Mouse (Mus musculus): ENCODE measurements at regions not wholly inside any gene's neighbourhood (a gene's known extent, or its start where the extent isn't known, plus 50 kb on each side); places are given as distances from the start of the nearest gene placed in this dataset.

DNA sequence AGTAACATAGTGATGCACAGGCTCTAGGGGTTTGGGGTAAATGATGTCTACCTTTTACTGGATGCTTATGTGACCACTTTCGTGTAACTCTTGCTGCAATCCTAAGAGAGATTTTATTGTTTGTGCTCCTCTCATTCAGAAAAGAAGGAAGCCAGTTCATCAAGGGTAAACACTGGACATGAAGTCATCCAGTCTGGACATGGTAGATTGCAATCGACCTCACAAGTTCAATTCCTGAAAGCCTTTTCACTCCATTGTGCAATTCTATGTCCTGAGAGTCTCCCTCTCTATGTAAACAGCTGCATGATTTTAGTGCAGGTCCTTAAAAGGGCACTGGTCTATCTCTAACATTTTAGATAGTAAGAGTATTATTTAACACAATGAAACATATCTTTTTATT lies 73.5 kb upstream of the Gm16223 start:
- no peaks in the 10 kb centered on the region for H3K36me3 ChIP-seq
- no peak overlapping the region for H3K4me2 ChIP-seq
- no peaks in the 10 kb centered on the region for H3K27me3 ChIP-seq (replicated peaks)
- no peaks in the 10 kb centered on the region for H3K9me3 ChIP-seq (replicated peaks)
- no peak for ATAC-seq (ENCODE audit: low FRiP score)
- WGBS, result 81% methylated on average over 2 of the region's 2 CpGs
- no peaks in the 10 kb centered on the region for H3K4me1 ChIP-seq
- no peak overlapping the region for H3K9ac ChIP-seq (replicated peaks)
- no peak overlapping the region for H3K27ac ChIP-seq (replicated peaks)
- H3K4me3 ChIP-seq (replicated peaks), result no peak overlapping the region

DNA sequence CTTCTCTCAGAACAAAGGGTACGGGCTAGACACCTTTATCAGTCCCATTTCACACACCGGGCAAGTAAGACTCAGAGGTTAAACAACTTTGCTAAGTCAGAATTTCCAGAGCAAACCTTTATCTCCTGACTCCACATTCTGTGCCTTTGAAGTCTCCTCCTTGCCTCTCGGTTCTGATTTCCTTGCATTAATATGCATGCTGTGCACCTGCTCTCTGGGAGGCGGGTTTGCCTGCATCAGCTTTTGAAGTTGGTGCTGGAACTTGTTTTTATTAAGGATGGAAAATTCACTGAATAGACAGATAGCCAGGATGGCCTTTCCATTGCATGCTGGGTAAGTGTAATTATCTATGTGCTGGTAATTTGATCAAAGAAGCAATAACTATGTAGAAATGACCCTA lies 84.2 kb upstream of the Gm16223 start:
- no peaks in the 10 kb centered on the region for H3K9me3 ChIP-seq (replicated peaks)
- no peaks in the 10 kb centered on the region for H3K4me1 ChIP-seq
- no peaks in the 10 kb centered on the region for H3K36me3 ChIP-seq
- no peak overlapping the region for H3K4me2 ChIP-seq
- H3K27ac ChIP-seq (replicated peaks), result no peak overlapping the region
- ATAC-seq (ENCODE audit: low FRiP score), result no peak
- 77% methylated on average over 4 of the region's 4 CpGs for WGBS
- H3K27me3 ChIP-seq (replicated peaks), result no peaks in the 10 kb centered on the region
- no peak overlapping the region for H3K4me3 ChIP-seq (replicated peaks)
- no peak overlapping the region for H3K9ac ChIP-seq (replicated peaks)

DNA sequence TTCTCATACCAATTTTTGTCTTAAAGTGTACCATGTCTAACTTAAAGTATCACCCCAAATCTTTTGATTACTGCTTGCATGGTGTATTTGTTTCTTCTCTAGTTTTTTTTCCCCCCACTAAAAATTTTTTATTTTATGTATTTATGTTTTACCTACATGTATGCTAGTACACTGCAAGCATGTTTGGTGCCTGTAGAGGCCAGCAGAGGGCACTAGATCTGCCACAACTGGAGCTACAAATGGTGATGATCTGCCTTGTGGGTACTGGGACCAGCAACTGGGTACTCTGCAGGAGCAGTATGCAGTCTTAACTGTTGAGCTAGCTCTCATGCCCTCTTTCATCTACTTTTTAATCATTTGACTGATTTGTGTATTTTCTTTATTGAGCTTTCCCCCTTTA lies 92.2 kb upstream of the Gm16223 start:
- Histone ChIP-seq H3K4me2 (no peak overlapping the region), H3K9ac (replicated peaks) (no peak overlapping the region), H3K4me1 (no peaks in the 10 kb centered on the region), H3K27me3 (replicated peaks) (no peaks in the 10 kb centered on the region), H3K4me3 (replicated peaks) (no peak overlapping the region), H3K9me3 (replicated peaks) (no peaks in the 10 kb centered on the region), H3K36me3 (no peaks in the 10 kb centered on the region), H3K27ac (replicated peaks) (no peak overlapping the region)
- ATAC-seq (ENCODE audit: low FRiP score), result no peak

DNA sequence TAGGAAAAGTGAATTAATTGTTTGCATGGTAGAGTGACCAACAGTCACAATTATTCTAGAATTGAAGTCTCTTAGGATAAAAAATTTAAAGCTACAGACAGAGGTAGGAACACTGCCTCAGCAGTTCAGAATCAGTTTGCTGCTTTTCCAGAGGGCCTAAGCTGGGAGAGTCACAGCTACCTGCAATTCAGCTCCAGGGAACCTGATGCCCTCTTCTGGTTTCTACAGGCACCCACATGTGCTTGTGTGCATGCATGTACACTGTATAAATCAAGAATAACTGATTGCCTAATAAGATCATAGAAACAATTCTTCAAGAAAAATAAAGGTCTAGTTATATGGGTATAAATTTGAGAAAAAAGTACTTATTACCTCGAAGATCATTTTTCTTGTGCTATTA lies 96.6 kb upstream of the Gm16223 start:
- no peak overlapping the region for H3K4me3 ChIP-seq (replicated peaks)
- no peak overlapping the region for H3K4me2 ChIP-seq
- no peaks in the 10 kb centered on the region for H3K27me3 ChIP-seq (replicated peaks)
- H3K4me1 ChIP-seq, result no peaks in the 10 kb centered on the region
- 79% methylated on average over 1 of the region's 1 CpGs for WGBS
- no peak overlapping the region for H3K27ac ChIP-seq (replicated peaks)
- no peak for ATAC-seq (ENCODE audit: low FRiP score)
- H3K9me3 ChIP-seq (replicated peaks), result no peaks in the 10 kb centered on the region
- H3K36me3 ChIP-seq, result no peaks in the 10 kb centered on the region
- H3K9ac ChIP-seq (replicated peaks), result no peak overlapping the region

DNA sequence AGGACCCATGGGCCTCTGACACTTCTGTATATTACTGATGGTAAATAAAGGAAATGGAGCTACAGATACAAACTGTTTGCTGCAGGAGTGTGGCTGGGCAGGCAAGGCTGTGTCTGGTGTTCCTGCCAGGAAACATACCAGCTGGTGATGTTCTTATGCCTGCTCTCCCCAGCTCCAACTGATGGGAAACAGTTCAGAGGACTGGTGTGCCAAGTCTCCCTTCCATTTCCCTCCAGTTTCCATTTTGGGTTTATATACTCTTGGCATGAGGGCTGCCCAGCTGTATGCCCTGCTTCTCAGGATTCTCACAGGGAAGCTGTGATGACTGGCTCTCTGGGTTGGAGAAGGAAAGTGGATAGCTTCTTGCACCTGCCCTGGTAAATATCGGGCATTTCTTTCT lies 100.8 kb upstream of the Gm16223 start:
- no peak overlapping the region for H3K27ac ChIP-seq (replicated peaks)
- H3K9me3 ChIP-seq (replicated peaks), result no peaks in the 10 kb centered on the region
- H3K4me1 ChIP-seq, result no peaks in the 10 kb centered on the region

DNA sequence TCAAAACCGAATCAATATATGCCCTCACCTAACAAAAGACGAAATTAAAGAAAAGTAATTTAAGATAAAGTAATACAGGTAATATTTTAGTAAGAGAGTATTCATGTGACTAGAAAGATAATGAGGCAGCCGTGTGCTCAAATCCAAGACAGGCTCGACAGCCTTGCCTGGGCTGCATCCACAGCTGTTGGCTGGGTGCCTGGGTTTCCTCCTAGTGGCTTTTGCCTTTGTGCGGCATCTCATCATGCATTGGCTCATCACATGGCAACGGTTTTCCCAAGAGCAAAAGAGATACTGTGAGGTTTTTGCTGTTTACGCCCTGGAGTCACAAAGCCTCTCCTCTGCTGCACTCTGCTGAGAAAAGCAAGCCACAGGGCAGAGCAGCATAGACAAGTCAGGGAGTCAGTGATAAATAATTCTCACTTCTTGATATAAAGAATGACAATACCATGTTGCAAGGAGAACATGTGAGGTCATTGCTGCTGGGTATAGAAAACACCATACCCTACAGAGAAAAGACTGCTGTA lies 103.1 kb upstream of the Bod1l start:
- H3K9ac ChIP-seq (replicated peaks), result no peak overlapping the region
- H3K9me3 ChIP-seq (replicated peaks), result no peaks in the 10 kb centered on the region
- H3K4me3 ChIP-seq (replicated peaks), result no peak overlapping the region
- H3K27me3 ChIP-seq (replicated peaks), result no peaks in the 10 kb centered on the region
- no peak overlapping the region for H3K4me2 ChIP-seq
- H3K27ac ChIP-seq (replicated peaks), result no peak overlapping the region
- peak; percentile 78 for ATAC-seq (ENCODE audit: low FRiP score)
- no peaks in the 10 kb centered on the region for H3K36me3 ChIP-seq
- 60% methylated on average over 7 of the region's 7 CpGs for WGBS
- 0 out of 2 replicates have a peak, but pooled peaks cover 3% of the 10 kb centered on the region for H3K4me1 ChIP-seq

More for the DNA sequence above, 100.8 kb upstream of the Gm16223 start:
- WGBS, result 83% methylated on average over 1 of the region's 1 CpGs
- no peak for ATAC-seq (ENCODE audit: low FRiP score)
- H3K4me2 ChIP-seq, result no peak overlapping the region
- H3K36me3 ChIP-seq, result no peaks in the 10 kb centered on the region
- H3K9ac ChIP-seq (replicated peaks), result no peak overlapping the region
- no peak overlapping the region for H3K4me3 ChIP-seq (replicated peaks)
- no peaks in the 10 kb centered on the region for H3K27me3 ChIP-seq (replicated peaks)

DNA sequence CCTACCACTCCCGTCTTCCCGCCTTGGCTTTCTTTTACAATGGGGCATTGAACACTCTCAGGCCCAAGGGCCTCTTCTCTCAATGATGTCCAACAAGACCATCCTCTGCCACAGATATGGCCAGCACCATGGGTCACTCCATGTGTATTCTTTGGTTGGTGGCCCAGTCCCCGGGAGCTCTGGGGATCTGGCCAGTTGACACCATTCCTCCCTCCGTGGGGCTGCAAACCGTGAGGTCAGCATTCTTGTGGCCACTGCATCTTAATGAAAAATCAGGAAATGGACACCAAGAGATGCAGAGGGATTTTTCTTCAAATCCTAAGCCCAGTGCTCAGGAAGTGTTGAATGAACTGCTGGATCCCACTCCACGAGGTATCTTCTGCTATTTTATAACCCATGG lies 99.3 kb upstream of the Bod1l start:
- no peak overlapping the region for H3K4me3 ChIP-seq (replicated peaks)
- no peaks in the 10 kb centered on the region for H3K9me3 ChIP-seq (replicated peaks)
- 0 out of 2 replicates have a peak, but pooled peaks cover 3% of the 10 kb centered on the region for H3K4me1 ChIP-seq
- H3K27ac ChIP-seq (replicated peaks), result no peak overlapping the region
- no peak overlapping the region for H3K9ac ChIP-seq (replicated peaks)
- H3K27me3 ChIP-seq (replicated peaks), result no peaks in the 10 kb centered on the region
- 91% methylated on average over 6 of the region's 6 CpGs for WGBS
- no peaks in the 10 kb centered on the region for H3K36me3 ChIP-seq
- H3K4me2 ChIP-seq, result no peak overlapping the region
- ATAC-seq (ENCODE audit: low FRiP score), result no peak

DNA sequence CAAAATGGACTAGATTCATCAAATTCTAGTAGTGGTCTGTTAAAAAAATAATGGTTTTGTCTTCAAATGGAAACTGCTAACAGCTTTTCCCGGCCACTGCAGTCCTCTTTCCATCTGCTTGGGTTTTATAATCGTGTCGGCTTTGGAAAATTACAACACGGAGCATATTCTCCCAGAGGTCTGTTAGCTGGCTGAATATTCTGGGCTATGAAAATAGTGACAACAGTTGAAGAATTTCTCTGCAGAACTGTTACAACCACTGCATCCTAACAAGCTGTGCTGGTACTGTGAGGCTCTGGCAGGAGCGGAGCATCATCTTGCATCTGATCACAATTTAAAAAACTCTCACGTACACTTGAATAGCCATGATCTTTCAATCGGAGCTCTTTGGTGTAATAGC lies 98.0 kb upstream of the Bod1l start:
- Histone ChIP-seq H3K27me3 (replicated peaks) (no peaks in the 10 kb centered on the region), H3K27ac (replicated peaks) (no peak overlapping the region), H3K9ac (replicated peaks) (no peak overlapping the region), H3K9me3 (replicated peaks) (no peaks in the 10 kb centered on the region), H3K4me3 (replicated peaks) (no peak overlapping the region), H3K4me1 (0 out of 2 replicates have a peak, but pooled peaks cover 1% of the 10 kb centered on the region), H3K4me2 (no peak overlapping the region), H3K36me3 (no peaks in the 10 kb centered on the region)
- WGBS, result 69% methylated on average over 7 of the region's 7 CpGs
- peak; percentile 55; the same call in 1 of the 2 replicates for ATAC-seq (ENCODE audit: low FRiP score)

DNA sequence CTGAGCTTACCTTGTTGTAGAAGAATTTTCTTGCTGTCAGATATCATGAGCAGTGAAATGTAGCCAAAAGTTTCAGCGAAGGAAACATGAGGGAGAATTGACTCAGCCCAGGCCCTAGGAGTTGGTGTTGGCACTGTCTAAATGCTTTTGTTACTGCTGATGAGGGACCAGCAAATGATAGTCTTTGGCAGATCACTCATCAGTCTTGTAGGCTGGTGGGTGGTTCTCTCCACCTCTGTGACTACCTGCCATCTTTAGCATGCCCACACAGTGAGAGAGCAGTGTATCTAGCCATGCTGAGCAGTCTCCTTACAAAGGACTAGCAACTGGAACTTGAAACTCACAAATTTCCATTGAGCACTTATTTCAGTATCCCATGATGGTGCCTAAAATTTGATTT lies 97.1 kb upstream of the Bod1l start:
- H3K9me3 ChIP-seq (replicated peaks), result no peaks in the 10 kb centered on the region
- 0 out of 2 replicates have a peak overlapping the region, but pooled peaks have one; percentile 5 for H3K27ac ChIP-seq (replicated peaks)
- H3K4me1 ChIP-seq, result no peaks in the 10 kb centered on the region
- H3K27me3 ChIP-seq (replicated peaks), result no peaks in the 10 kb centered on the region
- H3K4me3 ChIP-seq (replicated peaks), result no peak overlapping the region
- no peaks in the 10 kb centered on the region for H3K36me3 ChIP-seq
- no peak for ATAC-seq (ENCODE audit: low FRiP score)
- H3K9ac ChIP-seq (replicated peaks), result no peak overlapping the region
- 93% methylated on average over 1 of the region's 1 CpGs for WGBS
- no peak overlapping the region for H3K4me2 ChIP-seq

DNA sequence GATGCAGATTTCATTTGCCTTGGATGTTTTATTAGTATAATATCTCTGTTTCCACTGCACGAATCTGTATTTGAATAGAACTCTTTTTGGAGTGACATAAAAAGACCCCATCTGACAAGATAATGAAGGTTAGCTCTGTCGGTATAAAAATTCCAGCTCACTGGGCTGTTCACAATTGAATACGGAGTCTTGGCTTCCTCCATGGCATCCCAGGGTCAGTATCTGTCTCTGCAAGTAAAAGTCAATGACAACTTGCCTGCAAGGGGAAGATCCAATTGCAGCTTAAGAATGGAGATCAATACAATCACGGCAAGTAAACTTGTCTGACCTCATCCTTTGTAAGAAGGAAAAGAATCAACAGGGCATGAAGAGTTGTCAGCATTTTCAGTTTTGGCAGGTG lies 95.6 kb upstream of the Bod1l start:
- Histone ChIP-seq H3K9ac (replicated peaks) (no peak overlapping the region), H3K36me3 (no peaks in the 10 kb centered on the region), H3K27me3 (replicated peaks) (no peaks in the 10 kb centered on the region), H3K4me2 (no peak overlapping the region), H3K4me1 (no peaks in the 10 kb centered on the region), H3K9me3 (replicated peaks) (no peaks in the 10 kb centered on the region), H3K4me3 (replicated peaks) (no peak overlapping the region), H3K27ac (replicated peaks) (no peak overlapping the region)
- ATAC-seq (ENCODE audit: low FRiP score), result no peak
- WGBS, result 64% methylated on average over 4 of the region's 4 CpGs

DNA sequence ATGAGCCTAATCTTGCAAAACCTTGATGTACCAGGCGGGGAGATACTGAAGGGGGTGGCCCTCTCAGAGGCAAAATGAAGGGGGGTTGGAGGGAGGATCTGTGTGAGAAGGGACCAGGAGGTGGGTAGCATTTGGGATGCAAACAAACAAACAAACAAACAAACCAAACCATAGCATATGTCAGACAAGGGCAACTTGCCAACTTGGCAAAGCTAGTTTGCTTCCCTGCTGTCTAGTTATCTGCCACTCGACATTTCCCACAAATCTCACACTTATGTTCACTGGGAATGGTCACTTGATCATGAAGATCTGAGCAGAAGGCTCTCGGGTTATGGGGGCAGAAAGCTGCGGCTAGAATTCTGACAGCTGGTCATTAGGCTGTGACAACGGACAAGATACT lies 65.9 kb upstream of the Bod1l start:
- no peak overlapping the region for H3K9ac ChIP-seq (replicated peaks)
- H3K4me3 ChIP-seq (replicated peaks), result no peak overlapping the region
- no peaks in the 10 kb centered on the region for H3K27me3 ChIP-seq (replicated peaks)
- WGBS, result 73% methylated on average over 5 of the region's 5 CpGs
- H3K36me3 ChIP-seq, result no peaks in the 10 kb centered on the region
- no peak overlapping the region for H3K4me2 ChIP-seq
- H3K9me3 ChIP-seq (replicated peaks), result no peaks in the 10 kb centered on the region
- no peak overlapping the region for H3K27ac ChIP-seq (replicated peaks)
- no peak for ATAC-seq (ENCODE audit: low FRiP score)
- H3K4me1 ChIP-seq, result no peaks in the 10 kb centered on the region

DNA sequence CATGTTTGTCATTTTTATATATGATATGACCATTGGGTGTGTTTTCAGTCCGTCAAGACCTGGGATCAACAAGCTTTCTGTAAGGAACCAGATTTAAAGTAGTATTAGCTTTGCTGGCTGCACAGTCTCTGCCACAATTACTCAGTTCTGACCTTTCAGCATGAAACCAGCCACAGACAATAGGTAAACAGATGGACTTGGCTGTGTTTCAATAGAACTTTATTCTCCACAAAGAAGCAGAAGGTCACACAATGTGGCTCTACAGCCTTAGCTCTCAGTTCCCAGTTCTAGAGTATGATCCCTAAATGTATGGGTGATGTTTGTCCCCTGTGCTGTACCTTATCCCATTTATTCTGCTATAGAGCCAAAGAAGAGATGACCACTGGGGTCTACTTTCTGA lies 63.6 kb upstream of the Bod1l start:
- Histone ChIP-seq H3K4me3 (replicated peaks) (no peak overlapping the region), H3K4me2 (no peak overlapping the region), H3K4me1 (no peaks in the 10 kb centered on the region), H3K27ac (replicated peaks) (no peak overlapping the region), H3K36me3 (no peaks in the 10 kb centered on the region), H3K9me3 (replicated peaks) (no peaks in the 10 kb centered on the region), H3K9ac (replicated peaks) (no peak overlapping the region), H3K27me3 (replicated peaks) (no peaks in the 10 kb centered on the region)
- WGBS, result 69% methylated on average over 1 of the region's 1 CpGs
- ATAC-seq (ENCODE audit: low FRiP score), result no peak

DNA sequence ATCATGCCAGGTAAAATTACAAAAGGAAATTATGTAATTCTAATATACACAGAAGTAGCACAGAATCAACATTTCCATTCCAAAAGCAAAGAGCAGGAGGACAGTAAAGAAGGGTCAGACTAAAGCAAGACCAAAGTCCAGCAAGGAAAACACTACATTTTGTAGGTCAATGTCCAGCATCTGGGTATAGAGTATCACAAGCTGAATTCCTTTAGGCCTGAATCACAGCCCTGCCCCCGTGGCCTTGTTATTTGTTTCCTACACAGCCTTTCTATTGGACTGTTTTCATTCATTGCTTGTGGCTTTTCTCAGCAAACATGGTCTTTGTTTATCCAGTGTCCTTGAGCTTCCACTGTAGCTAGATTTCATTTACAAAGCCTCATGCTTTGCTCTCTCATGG lies 60.4 kb upstream of the Bod1l start:
- H3K36me3 ChIP-seq, result no peaks in the 10 kb centered on the region
- ATAC-seq (ENCODE audit: low FRiP score), result no peak
- H3K9ac ChIP-seq (replicated peaks), result no peak overlapping the region
- WGBS, result 80% methylated on average over 1 of the region's 1 CpGs
- H3K4me1 ChIP-seq, result no peaks in the 10 kb centered on the region
- no peaks in the 10 kb centered on the region for H3K9me3 ChIP-seq (replicated peaks)
- no peak overlapping the region for H3K4me3 ChIP-seq (replicated peaks)
- no peaks in the 10 kb centered on the region for H3K27me3 ChIP-seq (replicated peaks)
- no peak overlapping the region for H3K27ac ChIP-seq (replicated peaks)
- no peak overlapping the region for H3K4me2 ChIP-seq

Measured in neural tube, embryonic 15.5 days (tissue).